Mouse (Mus musculus): ENCODE data around the gene Rplp0.
"Not testable (repeated sequence)": the region's sequence is repeated elsewhere in the genome, so short reads cannot be mapped to it uniquely, and the experiment has no call there.

Gene Rplp0

GRCm38 (mm10) chr5:115559237-115560101 is at the start of gene Rplp0:
Rplp0 (plus strand) TSS chr5:115559467.
- peak; percentile 100 for DNase-seq

GRCm38 (mm10) chr5:115509790-115510689 is 49.2 kb upstream of the Rplp0 start:
- DNase-seq, result peak in 1 of 2 experiments; percentile 48

GRCm38 (mm10) chr5:115512375-115512774 is 46.9 kb upstream of the Rplp0 start:
- DNase-seq, result no peak

DNA sequence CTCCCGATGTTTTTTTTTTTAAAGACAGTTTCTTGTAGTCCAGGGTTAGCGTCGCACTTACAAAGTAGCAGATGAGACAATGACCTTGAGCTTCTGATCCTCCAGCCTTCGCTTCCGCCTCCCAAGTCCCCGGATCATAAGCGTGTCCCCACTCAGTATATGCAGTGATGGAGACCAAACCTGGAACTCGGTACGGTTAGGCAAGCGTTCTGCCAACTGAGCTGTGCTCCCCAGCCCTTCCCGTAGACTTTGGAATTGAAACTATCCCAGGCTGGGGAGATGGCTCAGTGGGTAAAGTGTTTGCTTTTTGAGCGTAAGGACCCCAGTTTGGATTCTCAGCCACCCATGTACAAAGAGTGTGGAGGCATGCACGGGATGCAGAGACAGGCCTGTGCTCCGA is 46.0 kb upstream of the Rplp0 start:
- no peak for DNase-seq

DNA sequence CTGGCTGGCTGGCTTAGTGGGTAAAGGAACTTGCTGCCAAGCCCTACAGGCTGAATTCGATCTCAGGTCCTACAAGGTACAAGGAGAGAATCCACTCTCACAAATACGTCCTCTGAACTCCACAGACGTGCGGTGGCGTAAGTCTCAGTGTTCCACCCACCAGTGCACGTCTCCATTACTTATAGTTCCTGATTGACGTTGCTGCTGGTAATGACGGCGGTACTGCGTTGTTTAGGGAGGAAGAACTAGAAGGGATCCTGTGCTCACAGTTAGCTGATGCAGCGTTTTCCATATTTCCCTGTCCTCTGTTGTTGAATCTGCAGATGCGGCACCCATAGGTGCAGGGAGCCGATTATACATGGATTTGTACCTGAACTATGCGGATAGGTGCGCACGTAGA is 45.5 kb upstream of the Rplp0 start:
- DNase-seq, result peak in 1 of 2 experiments; percentile 25

- no peak for DNase-seq
Observed at GRCm38 (mm10) chr5:115514346-115514745, 44.9 kb upstream of the Rplp0 start.

- peak; percentile 80 to 89 for DNase-seq
Observed at GRCm38 (mm10) chr5:115514896-115515587, 44.2 kb upstream of the Rplp0 start.

GRCm38 (mm10) chr5:115516081-115516907 is 43.0 kb upstream of the Rplp0 start:
- peak; percentile 78 to 85 for DNase-seq

GRCm38 (mm10) chr5:115516908-115517307 is 42.4 kb upstream of the Rplp0 start:
- no peak for DNase-seq

GRCm38 (mm10) chr5:115517501-115517900 is 41.8 kb upstream of the Rplp0 start:
- no peak for DNase-seq

- not testable (repeated sequence) for DNase-seq
Observed at GRCm38 (mm10) chr5:115518214-115518613, 41.1 kb upstream of the Rplp0 start.

DNA sequence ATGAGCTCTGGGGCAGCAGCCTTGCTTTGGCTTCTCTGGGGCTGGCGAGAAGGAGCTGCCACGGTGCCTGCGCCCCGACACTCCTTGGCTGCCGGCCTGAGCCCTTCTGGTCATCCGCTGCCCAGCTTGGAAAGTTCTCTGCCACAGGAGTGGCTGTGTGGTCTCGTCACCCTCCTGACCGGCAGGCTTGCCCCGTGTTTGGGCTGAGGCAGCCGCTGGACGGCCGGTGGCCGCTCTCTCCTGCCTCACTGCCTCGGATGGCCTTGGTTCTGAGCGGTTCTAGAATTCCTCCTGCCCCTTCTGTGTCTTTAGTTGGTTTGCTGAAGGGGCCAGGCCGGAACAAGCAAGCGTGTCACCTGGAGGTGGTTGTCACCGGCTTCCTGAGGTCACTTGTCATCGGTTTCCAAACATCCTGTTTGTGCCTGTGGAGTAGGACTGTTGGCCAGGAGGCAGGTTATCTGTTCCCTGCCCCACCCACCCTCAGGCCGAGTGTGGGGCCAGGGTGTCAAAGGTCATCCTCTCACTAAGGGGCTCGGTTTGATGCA is 38.9 kb upstream of the Rplp0 start:
- DNase-seq, result peak; percentile 56 to 67

DNA sequence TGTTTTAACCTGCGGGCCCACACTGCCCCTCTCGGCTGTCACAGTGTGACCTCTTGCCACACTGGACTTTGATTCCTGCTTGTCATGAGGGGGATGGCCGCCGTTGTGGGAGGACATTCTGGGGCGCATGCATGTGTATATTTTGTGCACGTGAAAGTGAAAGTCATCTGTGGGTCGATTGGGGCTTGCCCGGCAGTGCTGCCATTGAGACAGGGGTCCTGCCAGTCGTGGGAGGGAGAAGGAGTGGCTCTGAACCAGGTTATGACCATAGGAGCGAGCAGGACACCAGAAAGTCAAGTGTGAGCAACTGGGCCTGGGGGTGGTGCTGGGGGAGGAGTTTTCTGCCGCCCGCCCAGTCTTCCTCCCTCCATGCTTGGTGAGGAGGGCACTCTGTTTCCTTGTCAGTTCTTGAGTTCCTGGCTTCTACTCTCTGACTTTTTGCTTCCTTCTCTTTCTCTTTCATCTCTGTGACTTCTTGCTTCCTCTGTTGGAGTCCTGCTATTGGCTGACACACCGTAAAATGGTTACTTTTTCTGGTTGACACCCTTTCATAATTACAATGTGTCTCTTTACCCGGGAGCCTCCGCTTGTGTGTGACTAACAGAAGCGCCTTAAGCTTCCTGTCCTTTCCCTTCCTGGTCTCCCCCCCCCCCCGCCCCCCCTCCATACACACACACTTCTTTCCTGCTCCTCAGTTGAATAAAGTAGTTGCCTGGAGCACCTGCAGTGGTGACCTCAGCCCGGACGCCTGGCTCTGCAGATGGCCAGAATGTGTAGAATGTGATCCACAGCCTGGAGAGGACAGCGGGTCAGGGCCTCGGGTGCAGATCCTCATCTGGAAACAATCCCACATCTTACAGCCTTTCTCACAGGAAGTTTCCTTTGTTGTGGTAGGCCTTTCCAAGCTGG is 37.5 kb upstream of the Rplp0 start:
- DNase-seq, result peak; percentile 74 to 78

- no peak for DNase-seq
Observed at GRCm38 (mm10) chr5:115522531-115522930, 36.7 kb upstream of the Rplp0 start.

DNA sequence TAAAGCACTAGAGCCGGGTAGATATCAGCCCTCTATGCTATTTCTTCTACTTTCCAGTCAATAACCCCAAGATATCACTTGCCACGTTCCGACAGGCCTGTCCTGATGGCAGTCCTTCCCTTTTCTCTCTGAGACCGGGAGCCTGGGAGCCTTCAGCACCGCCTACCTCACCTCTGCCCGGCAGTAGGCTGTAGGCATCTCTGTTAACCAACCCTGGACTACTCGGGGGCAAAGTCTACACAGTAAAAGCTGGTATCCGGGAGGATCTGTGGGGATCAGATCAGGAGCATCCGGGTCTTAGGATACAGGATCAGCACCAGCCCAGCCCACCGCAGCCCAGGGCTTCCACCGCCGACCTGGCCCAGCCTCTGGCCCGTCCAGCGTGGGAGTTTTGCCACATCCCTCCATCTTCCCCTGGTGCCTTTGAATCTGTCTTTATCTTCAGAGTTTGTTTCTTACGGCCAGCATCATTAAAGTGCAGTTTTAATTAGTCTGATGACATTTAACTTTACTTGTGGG is 36.2 kb upstream of the Rplp0 start:
- no peak for DNase-seq

GRCm38 (mm10) chr5:115523971-115524370 is 35.3 kb upstream of the Rplp0 start:
- peak; percentile 73 to 89 for DNase-seq

GRCm38 (mm10) chr5:115524471-115524870 is 34.8 kb upstream of the Rplp0 start:
- DNase-seq, result no peak

DNA sequence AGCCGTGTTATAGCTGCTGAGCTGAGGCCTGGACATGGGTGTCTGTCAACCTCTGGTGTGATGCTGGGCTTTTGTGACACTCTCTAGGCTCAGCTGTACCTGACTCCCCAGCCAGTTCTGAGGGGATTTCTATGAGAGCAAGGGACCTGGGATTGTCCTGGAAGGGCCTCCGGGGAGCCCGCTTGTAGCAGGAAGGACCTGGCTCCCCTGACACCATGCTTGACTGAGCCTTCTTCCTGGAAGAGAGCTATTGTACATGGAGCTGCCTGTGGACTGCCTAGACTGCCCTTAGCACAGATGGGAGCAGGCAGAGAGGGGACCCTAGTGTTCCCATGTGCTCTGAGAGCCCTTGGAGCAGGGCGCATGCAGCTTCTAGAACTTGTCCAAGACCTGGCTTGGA is 33.9 kb upstream of the Rplp0 start:
- no peak for DNase-seq

- no peak for DNase-seq
Observed at GRCm38 (mm10) chr5:115525943-115526342, 33.3 kb upstream of the Rplp0 start.

DNA sequence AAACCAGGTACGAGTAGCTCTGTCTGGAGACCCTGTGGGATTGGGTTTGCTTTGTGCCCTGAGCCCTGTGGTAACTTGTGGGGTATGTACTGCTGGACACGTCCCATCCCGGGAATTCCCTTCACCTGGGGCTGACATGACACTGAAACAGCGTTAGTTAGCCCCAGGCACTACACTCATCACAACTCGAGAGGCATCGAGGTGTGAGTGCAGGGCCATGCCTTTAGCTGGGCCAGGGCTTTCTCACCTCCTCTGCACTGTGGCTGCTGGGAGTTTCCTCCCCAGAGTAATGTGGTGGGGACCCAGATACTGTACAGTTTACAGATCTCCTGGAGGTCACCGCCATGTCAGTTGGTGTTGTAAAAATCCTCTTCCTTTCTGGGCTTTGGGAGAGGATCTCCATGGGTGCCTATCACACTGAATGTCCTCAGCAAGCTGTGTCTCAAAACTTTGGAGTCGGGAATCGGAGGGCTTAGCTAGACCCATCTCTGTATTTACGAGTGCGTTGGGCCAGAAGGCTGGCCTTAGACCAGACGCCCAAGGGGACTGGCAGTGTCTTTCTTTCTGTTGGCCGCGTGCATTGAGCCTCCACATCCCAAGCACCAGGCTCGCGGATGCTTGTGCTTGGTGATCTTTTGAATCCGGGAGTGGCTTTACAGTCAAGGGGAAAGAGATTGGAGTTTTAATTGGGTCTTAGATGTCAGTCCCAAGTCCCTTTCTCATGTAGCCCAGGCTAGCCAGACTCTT is 32.6 kb upstream of the Rplp0 start:
- no peak for DNase-seq

Data from lung, postnatal 4 days (tissue).